Mouse (Mus musculus) hindbrain, embryonic 16.5 days (tissue): ENCODE measurements around the gene Bcl2l15. TPM values are rescaled to one million over a fixed set of nuclear protein-coding genes. Genes with fewer than 3 reads are reported as not detected.

Experiments
- ATAC-seq: fragments of 200-750 bp; cut with Nextera tagmentation; 2 replicates; pipeline ENCODE4 v1.8.0; 2017; ENCODE audit warnings: moderate TSS enrichment, moderate library complexity
- H3K27ac ChIP-seq: fragments of 300-500 bp; sonication (generic); 2 replicates; pipeline ENCODE4 v1.5.1; 2014; ENCODE audit warnings: low read depth, mild to moderate bottlenecking, control low read depth, low read length, moderate library complexity
- H3K27me3 ChIP-seq: fragments of 300-500 bp; sonication (generic); replicated peaks from 2 replicates; pipeline ENCODE4 v1.6.1; 2014; ENCODE audit warnings: low read length; ENCODE audit not compliant: control insufficient read depth, insufficient read depth
- H3K36me3 ChIP-seq: fragments of 300-500 bp; sonication (generic); 2 replicates; pipeline ENCODE4 v1.6.1; 2014; ENCODE audit warnings: mild to moderate bottlenecking, low read length, moderate library complexity, mixed read lengths; ENCODE audit not compliant: control insufficient read depth, insufficient read depth
- H3K4me1 ChIP-seq: fragments of 300-500 bp; sonication (generic); 2 replicates; pipeline ENCODE4 v1.6.1; 2014; ENCODE audit warnings: low read depth, low read length; ENCODE audit not compliant: control insufficient read depth, insufficient read depth
- H3K4me2 ChIP-seq: fragments of 300-500 bp; sonication (generic); 2 replicates; pipeline ENCODE4 v1.6.1; 2014; ENCODE audit warnings: mild to moderate bottlenecking, low read length, control low read depth, moderate library complexity
- H3K4me3 ChIP-seq: fragments of 300-500 bp; sonication (generic); 2 replicates; pipeline ENCODE4 v1.5.1; 2014; ENCODE audit warnings: mild to moderate bottlenecking, low read length, control low read depth, moderate library complexity
- H3K9ac ChIP-seq: fragments of 300-500 bp; sonication (generic); 2 replicates; pipeline ENCODE4 v1.6.1; 2014; ENCODE audit warnings: low read depth, mild to moderate bottlenecking, control low read depth, low read length, moderate library complexity
- H3K9me3 ChIP-seq: fragments of 300-500 bp; sonication (generic); 2 replicates; pipeline ENCODE4 v1.6.1; 2014; ENCODE audit warnings: mild to moderate bottlenecking, low read length, moderate library complexity; ENCODE audit not compliant: control insufficient read depth
- WGBS: fragments of 180-500 bp; shearing (Covaris S2); extraction: QIAGEN DNeasy Blood & Tissue Kit; methylation state at CpG from one replicate; pipeline ENCODE4 v1.1.7; 2014; 5-methylcytosine and 5-hydroxymethylcytosine counted together
- polyA plus RNA-seq: library from polyadenylated mRNA; unstranded; fragments of >200 nt; fragmentation: Nextera tagmentation; extraction: Ambion mirVana; gene quantifications from 2 replicates; pipeline ENCODE4 v1.2.1, GENCODE M21; 2015

Gene Bcl2l15
- polyA plus RNA-seq, 1 experiment from 2014 or later: 0.33 TPM

- ATAC-seq: no peak
- Histone ChIP-seq H3K4me3 (no peak overlapping the region), H3K4me2 (no peak overlapping the region), H3K9ac (no peak overlapping the region), H3K4me1 (no peaks in the 10 kb centered on the region), H3K27me3 (no peaks in the 10 kb centered on the region), H3K9me3 (no peaks in the 10 kb centered on the region), H3K27ac (no peak overlapping the region), H3K36me3 (no peaks in the 10 kb centered on the region)
- 33% methylated on average over 3 of the region's 3 CpGs for WGBS
These were observed 55.2 kb downstream of the Bcl2l15 start for GRCm38 (mm10) chr3:103887581-103887980.

- H3K36me3 ChIP-seq: no peaks in the 10 kb centered on the region
- no peak for ATAC-seq
- H3K9ac ChIP-seq: no peak overlapping the region
- no peaks in the 10 kb centered on the region for H3K9me3 ChIP-seq
- no peak overlapping the region for H3K4me3 ChIP-seq
- no peaks in the 10 kb centered on the region for H3K27me3 ChIP-seq
- no peak overlapping the region for H3K4me2 ChIP-seq
- 88% methylated on average over 3 of the region's 3 CpGs for WGBS
- H3K4me1 ChIP-seq: no peaks in the 10 kb centered on the region
- H3K27ac ChIP-seq: no peak overlapping the region
These were observed 61.0 kb downstream of the Bcl2l15 start for GRCm38 (mm10) chr3:103893374-103893773.

Other genes starting within 250 kb of the Bcl2l15 start
- gene Atg4a-ps, start 186.5 kb upstream of the Bcl2l15 start, polyA plus RNA-seq: 0.11 and 0.14 TPM in 2 replicates
- 10.0 and 10.5 TPM in 2 replicates for gene Olfml3, start 94.6 kb upstream of the Bcl2l15 start, polyA plus RNA-seq
- gene Gm10964, start 93.2 kb upstream of the Bcl2l15 start, polyA plus RNA-seq: not detected in 2 replicates
- 8.9 and 10.1 TPM in 2 replicates for gene Hipk1, start 41.0 kb upstream of the Bcl2l15 start, polyA plus RNA-seq
- gene Dclre1b, start 23.2 kb upstream of the Bcl2l15 start, polyA plus RNA-seq: 16.9 and 17.0 TPM in 2 replicates
- 22.1 and 26.0 TPM in 2 replicates for gene Ap4b1, start 23.1 kb upstream of the Bcl2l15 start, polyA plus RNA-seq
- 0.24 TPM in 1 of 2 replicates, not detected in the other for gene Gm43064, start 23.0 kb upstream of the Bcl2l15 start, polyA plus RNA-seq
- gene Ptpn22, start 27.2 kb downstream of the Bcl2l15 start, polyA plus RNA-seq: 0.43 and 0.59 TPM in 2 replicates
- 15.4 and 17.4 TPM in 2 replicates for gene Rsbn1, start 81.5 kb downstream of the Bcl2l15 start, polyA plus RNA-seq
- gene Phtf1, start 135.5 kb downstream of the Bcl2l15 start, polyA plus RNA-seq: 19.4 and 22.3 TPM in 2 replicates